Mouse (Mus musculus) urinary bladder, adult 18-20 months (tissue): Measurements from ENCODE around the gene Gm45521.
"Not testable (repeated sequence)": the region's sequence is repeated elsewhere in the genome, so short reads cannot be mapped to it uniquely, and the experiment has no call there.

Experiments
- DNase-seq, 2 experiments: peaks; one replicate each; pipeline ENCODE4 v3.0.0; 2022; ENCODE audit warnings: low spot score in 2 of 2, mixed read lengths in 2 of 2

Gene Gm45521

DNA sequence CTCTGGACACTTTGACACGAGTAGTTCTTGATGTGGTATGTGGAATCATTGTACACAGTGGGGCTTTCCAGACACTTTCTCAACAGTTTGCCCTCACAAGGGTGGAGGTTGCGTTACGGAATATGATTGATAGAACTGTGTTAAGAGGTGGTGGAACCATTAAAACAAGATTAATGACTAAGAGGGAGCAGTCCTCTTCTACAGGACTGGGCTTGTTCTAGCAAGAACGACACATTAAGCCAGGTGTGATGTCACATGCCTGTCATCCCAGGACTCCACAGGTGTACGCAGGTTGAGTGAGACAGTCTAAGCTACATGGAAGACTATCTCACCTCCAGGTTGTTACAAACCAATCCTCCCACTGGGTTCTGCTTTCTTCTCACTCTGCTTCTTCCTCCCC is 42.3 kb downstream of the Gm45521 start:
- DNase-seq, result no peak

DNA sequence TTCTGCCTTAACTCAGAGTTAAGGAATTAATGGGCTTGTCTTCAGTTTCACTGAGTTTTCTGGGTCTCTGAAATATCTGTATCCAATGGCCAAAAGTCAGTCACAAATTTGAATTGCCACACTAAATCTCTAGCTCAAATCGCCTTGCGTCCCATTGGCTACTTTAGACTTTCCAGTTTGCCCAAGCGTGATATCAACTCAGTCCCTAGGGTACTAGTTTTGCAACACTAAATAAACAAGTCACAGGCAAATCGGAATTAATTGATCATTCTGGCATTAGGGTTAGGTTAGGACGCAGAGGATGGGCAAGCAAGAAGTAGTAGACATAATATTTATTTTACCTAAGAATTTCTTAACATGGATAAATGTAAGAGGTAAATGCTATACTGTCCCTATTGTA is 43.2 kb downstream of the Gm45521 start:
- no peak for DNase-seq

DNA sequence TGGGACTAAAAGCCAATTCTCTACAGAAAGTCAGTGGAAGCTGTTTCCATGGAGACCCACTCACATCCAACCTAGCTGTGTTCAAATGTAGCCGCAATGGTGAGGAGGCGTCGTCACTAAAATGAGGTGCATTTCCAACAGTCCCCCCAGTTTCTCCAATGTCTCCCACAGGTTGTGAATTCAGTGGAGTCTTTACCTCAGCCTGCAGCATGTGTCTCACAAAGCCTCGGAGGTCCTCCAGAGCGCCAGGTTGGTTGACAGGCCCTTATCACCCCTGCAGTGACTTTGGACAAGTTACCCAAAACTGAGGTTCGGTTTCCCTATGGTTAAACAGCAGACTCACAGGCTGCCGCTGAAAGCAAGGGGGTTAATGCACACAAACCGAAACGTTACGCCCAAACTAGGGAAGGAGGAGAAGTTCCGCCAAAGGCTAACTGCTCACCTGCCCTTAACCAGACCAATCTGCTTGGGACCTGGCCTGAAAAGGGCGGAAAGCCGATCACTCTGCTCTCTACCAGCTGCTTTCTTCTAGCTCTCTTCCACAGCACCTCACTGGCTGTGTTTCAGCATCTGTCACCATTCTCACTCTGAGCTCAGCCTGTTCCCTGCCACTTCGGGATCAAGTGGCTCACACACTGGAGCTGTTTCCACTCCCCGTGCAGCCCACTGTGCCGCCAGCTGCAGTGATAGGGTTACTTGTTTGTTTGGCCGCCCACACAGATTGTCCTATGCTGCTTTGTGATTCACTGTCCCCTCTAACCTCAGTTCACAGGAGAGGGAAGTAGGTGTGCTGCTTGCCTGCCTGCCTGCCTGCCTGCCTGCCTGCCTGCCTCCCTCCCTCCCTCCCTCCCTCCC is 44.0 kb downstream of the Gm45521 start:
- DNase-seq, result no peak

DNA sequence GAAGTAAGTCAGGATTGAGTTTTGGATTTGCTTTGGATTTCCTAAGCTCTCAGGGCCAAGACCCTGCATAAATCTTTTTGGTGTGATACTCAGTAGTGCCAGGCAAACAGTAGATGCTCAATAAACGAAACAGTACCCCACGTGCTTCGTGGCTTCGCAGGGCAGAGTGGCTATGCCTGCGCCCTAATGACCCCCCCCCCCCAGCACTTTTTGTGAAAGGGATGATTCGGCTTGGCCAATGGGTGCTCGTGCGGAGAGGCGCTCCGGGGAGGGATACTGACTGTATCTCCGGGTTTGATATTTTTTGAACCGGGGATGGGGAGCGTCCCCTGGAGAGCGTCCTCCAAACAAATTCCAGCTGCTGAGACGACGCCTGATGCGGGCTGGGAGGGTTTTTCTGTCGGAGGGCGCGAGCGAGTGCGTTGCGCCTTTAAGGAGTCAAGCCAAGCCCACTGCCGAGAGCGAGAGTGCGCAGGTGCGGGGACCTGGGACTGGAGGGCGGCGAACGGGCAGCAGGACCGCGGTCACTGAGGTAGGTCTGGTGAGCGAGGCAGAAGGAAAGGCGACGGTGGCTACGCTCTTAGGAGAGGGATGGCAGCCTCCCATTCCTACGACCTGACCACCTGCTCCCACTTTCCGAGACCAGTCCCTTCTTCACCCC is 45.5 kb downstream of the Gm45521 start, which contains the start of gene Abhd6:
Gene Abhd6 (plus strand): TSS at position 471 of the 661 bp plus-strand sequence.
- DNase-seq, result peak; percentile 82 to 83

DNA sequence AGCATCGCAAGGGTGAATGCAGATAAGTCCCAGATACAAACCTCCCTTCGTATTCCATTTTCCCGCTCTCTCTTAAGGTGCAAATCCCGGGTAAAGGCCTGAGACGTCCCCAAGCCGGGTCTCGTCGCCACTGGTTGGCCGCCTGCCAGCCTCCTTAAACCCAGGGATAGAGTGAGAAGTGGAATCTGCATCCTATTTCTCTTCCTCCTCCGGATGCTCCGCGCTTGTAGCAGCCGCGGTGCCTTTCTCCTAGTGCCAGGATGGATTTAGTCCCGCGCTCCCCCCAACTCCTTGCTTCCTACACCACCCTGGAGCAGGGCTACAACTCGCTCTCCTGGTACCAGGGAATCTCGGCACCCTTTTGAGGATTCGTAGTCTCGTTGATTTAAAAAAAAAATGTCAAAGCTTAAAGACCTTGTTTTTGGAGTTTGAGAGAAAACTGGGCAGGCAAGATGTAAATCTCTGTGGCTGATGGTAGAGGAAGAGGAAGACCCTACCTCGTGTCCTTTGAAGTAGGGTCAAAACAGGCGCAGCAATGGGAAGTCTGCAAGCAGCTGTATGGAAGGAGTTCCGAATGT is 46.1 kb downstream of the Gm45521 start:
- no peak for DNase-seq

DNA sequence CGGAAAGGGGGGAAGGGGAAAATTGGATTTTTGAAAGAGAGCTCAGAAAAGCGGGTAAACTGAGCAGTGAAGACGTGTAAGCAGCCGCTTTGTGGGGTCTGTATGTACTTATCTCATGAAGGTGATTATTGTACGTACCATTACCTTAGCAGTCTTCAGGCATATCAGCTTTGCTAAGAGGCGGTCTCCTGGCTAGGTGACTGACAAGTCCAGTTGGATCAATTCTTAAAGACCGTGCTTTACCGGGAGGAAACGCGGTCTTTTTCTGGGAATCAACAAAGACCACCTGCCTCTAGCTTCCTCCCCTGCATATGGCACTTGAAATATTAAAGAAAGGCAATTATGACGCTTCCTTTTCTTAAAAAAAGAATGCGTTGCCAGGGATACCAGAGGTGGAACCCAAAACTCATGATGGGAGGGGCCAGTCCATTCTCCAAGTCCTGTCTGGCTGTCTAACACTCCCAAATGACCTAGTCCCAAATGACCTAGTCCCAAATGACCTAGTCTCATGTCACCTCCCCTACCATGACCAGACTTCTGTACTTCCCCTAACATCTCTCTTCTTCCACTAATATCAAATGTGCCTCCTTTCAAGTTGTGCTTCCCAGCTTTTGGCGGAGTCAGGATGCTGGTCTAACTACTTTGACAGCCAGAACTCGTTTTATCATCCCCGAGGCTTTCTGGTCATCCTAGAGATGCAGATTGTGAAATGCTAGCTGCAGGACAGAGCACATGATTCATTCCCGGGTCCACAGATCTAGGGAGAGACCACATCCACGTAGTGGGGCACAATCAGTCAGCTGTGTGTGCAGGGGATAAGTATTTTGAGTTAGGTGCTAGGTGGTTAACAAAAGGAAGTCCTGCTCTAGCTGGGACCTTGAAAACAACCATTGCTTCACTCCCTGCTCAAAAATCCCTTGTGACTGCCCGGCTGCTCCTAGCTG is 46.9 kb downstream of the Gm45521 start:
- DNase-seq, result no peak

DNA sequence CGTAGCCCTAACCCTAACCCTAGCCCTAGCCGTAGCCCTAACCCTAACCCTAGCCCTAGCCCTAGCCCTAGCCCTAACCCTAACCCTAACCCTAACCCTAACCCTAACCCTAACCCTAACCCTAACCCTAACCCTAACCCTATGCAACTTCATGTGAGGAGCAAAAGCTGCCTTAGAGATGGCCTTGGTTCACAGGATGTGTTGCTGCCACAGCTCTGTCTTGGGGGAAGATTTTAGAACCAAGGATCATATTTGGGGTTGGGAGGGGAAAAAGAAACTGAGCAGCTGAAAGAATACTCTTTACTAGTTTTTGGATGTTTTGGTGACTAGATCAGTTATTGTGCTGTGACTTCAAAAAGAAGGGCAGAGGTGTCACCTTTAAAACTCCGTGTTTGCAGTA is 49.0 kb downstream of the Gm45521 start:
- DNase-seq, result not testable (repeated sequence)

DNA sequence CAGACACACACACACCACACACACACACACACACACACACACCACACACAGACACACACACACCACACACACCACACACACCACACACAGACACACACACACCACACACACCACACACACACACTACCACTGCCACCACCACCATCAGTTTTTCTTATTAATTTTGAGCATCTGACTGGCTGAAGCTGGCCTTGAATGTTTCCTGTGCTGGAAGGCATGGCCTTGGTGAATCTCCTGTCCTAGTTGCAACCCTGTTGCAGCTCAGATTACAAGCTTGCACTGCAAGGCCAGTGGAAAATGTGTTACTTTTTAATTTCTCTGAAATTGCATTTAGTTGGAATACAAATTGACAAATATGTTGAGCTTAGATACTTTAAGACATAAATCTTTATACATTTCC is 50.0 kb downstream of the Gm45521 start:
- DNase-seq, result no peak

DNA sequence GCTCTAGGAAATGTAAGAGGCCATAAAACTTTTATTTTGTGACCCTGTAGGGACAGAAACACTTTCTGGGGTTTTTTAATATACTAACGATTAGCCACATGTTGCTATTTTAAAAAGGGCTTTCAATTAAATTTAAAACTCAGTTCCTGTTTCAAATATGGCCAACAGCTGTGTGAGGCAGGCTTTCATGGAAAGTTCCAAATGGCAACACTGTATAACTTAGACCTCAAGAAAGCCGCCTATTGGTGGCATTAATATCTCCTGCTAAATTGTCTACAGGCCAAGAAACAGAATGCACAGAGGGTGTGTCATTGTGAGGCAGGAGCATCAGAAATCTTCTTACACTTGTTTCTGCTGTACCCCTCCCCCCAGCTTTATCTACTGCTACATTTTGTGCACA is 50.4 kb downstream of the Gm45521 start:
- DNase-seq, result no peak

DNA sequence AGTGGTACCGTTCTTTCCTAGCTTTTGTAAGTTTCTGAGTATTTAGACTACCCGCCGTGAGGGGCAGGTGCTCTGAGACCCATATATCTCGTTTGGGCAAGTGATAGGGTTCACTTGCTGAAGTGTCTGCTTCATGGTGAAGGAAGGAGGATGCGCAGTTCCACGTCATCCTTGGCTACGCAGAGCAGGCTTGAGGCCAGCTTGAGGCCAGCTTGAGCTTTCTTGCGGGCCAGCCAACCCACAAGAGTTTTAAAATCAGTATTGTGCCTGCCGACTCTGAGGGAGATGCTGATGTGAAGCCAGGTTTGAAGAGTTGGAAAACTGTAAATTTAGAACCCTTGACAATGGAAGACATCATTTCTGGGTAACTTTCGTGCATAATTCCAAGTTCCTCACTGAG is 50.8 kb downstream of the Gm45521 start:
- DNase-seq, result no peak
